Mouse (Mus musculus) heart, postnatal 0 days (tissue): ENCODE data around the gene Glt28d2.

Source experiments
- CTCF ChIP-seq: IDR thresholded peaks from 2 replicates; pipeline ENCODE4 v1.5.1; 2016; ENCODE audit warnings: antibody characterized with exemption, control low read depth, low read depth
- EP300 ChIP-seq: IDR thresholded peaks from 2 replicates; pipeline ENCODE4 v1.6.1; 2016; ENCODE audit warnings: antibody characterized with exemption, low read depth

- TF ChIP-seq CTCF, result peak; percentile 95
- TF ChIP-seq EP300, result no peak
Observed at GRCm38 (mm10) chr3:85923954-85924945, 36.9 kb upstream of the Glt28d2 start.
